Mouse (Mus musculus): Measurements from ENCODE around the gene Bnip3.

Gene Bnip3

DNA sequence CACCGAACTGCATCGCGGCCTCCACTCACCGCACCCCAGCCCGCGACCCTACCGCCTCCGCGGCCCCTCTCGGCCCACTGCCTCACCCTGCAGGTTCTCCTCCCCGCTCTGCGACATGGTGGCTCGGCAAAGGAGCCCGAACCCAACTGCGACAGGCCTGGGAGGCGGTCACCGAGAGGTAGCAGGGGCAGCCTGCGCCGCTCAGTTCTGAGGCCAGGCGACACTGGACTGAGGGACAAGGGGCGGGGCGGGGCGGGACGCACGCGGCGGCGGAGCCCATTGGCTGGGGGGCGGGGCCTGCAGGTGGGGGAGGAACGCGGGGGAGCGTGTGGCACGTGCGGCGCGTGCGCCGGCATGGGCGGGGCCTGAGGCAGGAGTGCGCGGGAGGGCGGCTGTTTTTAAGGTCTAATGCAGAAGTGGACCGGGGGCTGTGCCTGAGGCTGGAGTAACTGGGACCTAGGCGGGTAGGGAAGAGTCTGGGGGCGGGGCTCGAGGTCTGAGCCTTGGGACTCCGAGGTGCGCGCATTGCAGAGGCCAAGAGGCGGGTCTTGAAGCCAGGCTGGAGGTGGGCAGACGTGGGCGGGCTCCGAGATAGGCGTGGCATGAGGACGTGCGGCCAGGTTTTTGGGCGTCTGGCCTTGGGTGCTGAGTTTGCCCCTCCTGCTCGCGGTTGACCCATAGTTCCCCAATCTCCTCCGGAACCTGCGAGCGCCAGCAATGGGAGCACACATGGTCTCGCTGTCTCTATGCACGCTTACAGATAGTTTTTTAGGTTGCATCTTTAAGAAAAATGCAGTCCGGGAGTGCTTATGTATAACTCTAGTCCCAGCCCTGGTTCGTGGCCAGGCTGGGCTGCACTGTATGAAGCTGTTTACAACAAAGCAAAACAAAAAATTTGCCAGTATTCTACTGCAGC lies at the start of gene Bnip3:
Gene Bnip3 (minus strand): TSS at position 243 of the 916 bp plus-strand sequence.
- peak; percentile 83 to 84 for DNase-seq (ENCODE audit: low spot score in 2 of 2)

- no peak for DNase-seq (ENCODE audit: low spot score in 2 of 2)
Measured at GRCm38 (mm10) chr7:138957106-138957505, 47.8 kb upstream of the Bnip3 start.

DNA sequence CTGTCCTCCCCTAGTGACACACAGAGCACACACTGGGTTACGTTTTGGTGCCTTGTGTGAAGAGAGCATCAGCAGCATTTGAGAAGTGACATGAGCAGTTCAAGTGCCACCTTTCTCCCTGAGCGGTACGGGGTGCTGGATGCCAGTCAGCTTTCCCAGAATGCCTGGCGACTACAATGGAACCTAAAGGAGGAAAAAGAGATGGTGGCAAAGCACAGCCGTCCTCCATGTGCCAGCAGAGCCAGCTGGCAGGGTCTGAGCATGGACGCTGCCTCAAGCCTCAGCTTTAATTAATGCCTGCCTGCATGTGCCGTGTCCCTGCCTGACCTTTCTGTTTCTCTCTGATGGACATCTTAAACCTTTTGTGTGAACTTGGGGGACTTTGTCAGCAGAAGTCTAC lies 46.5 kb upstream of the Bnip3 start:
- no peak for DNase-seq (ENCODE audit: low spot score in 2 of 2)

DNA sequence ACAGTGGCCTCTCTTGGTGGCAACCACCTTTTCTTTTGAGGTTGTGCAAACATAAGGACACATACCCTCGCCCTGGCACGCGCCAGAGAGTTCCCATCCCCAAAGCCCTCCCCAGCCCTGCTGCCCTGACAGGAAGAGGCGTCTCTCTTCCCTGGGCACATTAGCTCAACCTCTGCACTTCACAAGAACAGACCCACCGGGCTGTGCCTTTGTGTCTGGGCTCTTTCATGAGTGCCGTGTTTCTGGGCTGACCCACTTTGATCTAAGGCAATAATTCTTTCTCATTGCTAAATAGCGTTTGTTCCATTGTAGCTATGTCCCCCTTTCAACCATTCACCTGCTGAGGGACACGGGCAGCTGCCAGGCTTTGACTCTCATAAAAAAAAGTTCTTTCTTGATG lies 39.0 kb upstream of the Bnip3 start:
- DNase-seq (ENCODE audit: low spot score in 2 of 2): no peak

GRCm38 (mm10) chr7:138947741-138948140 lies 38.4 kb upstream of the Bnip3 start:
- no peak for DNase-seq (ENCODE audit: low spot score in 2 of 2)

DNA sequence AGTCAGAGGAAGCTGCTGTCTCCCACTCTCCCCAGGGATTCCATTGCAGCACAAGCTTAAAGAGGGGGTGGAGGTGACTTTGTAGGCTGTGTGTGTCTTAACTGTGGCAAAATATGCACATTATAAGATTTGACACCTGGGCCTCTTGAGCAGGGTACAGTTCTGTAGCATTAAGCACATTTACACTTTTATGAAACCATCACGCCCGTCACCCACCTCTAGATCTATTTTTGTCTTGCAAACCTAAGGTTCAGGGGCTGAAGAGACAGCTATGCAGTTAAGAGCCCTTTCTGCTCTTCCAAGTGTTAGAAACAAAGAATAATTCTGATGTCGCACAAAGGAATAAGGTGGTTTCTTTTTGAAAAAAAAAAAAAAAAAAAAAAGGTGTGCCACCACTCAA lies 36.3 kb upstream of the Bnip3 start:
- no peak for DNase-seq (ENCODE audit: low spot score in 2 of 2)

- DNase-seq (ENCODE audit: low spot score in 2 of 2): no peak
Measured at GRCm38 (mm10) chr7:138942301-138942700, 33.0 kb upstream of the Bnip3 start.

- no peak for DNase-seq (ENCODE audit: low spot score in 2 of 2)
Measured at GRCm38 (mm10) chr7:138941571-138941970, 32.3 kb upstream of the Bnip3 start.

- no peak for DNase-seq (ENCODE audit: low spot score in 2 of 2)
Measured at GRCm38 (mm10) chr7:138940612-138941461, 31.5 kb upstream of the Bnip3 start, which contains the start of gene Jakmip3. Jakmip3 (plus strand) TSS chr7:138940730.

- DNase-seq (ENCODE audit: low spot score in 2 of 2): no peak
Measured at GRCm38 (mm10) chr7:138940256-138940611, 30.9 kb upstream of the Bnip3 start.

- no peak for DNase-seq (ENCODE audit: low spot score in 2 of 2)
Measured at GRCm38 (mm10) chr7:138938991-138939390, 29.7 kb upstream of the Bnip3 start.

GRCm38 (mm10) chr7:138934523-138934922 lies 25.2 kb upstream of the Bnip3 start:
- DNase-seq (ENCODE audit: low spot score in 2 of 2): no peak

DNA sequence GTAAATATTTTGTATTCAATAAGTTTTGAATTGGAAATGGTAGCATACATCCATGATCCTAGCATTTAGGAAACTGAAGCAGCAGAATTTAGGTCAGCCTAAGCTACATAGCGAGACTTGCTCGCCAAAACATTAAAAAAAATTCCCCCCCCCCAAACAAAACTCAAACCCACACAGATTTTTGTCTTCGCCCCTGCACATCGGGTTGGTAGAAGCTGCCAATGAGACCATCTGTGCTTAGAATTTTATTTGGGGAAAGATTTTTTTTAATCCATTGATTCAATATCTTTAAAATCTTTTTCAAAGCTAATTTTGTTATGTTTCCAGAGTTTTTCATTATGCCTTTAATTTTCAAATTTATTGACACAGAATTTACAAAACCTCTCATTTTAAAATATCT lies 19.1 kb upstream of the Bnip3 start:
- DNase-seq (ENCODE audit: low spot score in 2 of 2): no peak

DNA sequence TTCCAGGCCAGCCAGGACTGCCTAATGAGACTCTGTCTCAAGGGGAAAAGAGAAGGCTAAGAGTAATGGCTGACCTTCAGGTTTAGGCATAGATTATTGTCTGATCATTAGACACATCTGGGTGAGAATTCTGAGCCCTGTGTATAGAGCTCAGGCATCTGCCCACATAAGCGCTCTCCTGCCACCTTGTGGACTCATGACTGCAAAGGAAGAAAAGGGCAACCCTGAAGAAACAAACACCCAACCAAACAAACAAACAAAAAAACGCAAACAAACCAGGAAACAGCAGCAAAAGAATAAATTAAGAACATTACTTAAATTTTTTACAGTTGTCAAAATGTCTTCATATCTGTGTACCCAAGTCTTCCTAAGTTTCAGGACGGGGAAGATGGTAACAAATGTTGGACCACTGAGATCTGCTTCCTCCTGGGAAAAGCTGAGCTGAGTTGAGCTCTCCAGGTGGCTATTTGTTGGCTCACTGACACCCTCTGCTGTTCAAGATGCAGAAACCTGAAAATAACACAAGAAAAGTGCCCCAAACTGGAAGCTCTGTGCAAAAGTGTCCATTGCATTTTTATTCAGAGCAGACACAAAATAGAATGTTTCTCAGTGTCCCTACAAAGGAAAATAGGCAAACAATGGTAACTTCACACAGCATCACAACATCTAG lies 14.6 kb upstream of the Bnip3 start:
- no peak for DNase-seq (ENCODE audit: low spot score in 2 of 2)

- no peak for DNase-seq (ENCODE audit: low spot score in 2 of 2)
Measured at GRCm38 (mm10) chr7:138921611-138922010, 12.3 kb upstream of the Bnip3 start.

DNA sequence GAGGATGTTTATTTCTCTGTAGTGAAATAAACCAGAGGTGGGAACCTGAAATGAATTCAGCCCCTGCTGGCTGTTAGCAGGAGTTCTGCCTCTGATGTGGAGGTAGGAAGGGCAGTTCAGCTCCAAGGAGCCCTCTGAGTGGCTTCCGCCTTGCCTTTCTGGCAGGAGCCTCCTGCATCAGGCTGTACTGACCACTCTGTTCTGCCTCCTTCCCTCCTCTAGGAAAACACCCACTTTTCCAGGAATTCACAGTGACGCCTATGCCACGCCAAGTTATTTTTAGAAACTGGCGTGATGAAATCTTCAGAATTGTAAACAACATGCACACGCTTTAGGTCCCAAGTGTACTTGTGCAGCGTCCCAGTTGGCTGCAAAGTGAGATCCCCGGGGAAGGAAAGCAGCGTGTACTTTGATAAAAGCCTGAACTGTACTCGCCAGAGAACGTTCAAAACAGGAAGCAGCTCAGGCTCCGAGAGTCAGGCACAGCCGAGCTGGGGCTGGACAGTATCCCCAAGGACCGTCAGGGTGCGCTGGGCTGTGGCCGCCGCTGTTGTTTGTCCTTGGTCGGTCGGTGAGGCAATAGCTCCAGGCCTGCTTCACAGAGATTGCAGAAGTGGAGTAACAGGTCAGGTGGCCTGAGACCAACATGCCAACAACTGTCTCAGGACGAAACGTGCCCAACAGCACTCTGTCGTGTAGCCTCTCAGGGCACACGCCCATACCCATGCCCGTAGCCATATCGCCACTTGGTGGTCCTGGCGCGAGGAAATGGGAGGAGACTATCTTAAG lies 10.0 kb upstream of the Bnip3 start:
- DNase-seq (ENCODE audit: low spot score in 2 of 2): peak; percentile 65 to 84

DNA sequence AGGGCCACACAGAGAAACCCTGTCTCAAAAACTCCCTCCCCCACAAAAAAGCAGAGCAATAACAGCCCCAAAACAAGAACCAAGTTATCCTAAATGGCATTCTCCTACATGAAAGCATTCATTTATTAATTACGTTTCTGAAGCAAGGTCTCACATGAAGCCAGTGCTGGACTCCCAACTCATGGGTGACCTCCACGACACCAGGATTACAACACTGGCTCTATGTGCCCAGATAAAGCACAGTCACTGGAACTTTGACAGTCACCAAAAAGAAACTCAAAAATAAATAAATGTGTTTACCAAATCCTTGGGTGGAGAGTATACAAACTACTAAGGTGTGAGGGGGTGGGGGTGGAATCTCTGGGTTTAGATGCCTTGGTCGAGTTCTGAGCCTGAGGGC lies 4.3 kb upstream of the Bnip3 start:
- DNase-seq (ENCODE audit: low spot score in 2 of 2): no peak

DNA sequence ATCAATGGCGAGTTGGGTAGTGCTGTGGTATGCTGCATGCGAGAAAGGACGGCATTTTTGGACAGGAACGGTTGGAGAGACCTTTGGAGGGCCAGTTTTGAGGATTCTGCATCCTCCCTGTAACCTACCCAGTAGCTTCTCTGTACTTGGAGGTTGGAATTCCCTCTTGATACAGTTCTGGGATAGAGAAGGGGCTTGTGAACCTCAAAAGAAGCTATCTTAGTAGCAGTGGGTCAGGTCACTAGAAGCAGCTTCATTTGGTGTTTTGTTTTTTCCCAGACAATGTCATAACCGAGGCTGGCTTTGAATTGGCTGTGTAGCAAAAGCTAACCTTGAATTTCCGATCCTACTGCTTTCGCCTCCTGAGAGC lies 859 bp upstream of the Bnip3 start:
- DNase-seq (ENCODE audit: low spot score in 2 of 2): no peak

DNA sequence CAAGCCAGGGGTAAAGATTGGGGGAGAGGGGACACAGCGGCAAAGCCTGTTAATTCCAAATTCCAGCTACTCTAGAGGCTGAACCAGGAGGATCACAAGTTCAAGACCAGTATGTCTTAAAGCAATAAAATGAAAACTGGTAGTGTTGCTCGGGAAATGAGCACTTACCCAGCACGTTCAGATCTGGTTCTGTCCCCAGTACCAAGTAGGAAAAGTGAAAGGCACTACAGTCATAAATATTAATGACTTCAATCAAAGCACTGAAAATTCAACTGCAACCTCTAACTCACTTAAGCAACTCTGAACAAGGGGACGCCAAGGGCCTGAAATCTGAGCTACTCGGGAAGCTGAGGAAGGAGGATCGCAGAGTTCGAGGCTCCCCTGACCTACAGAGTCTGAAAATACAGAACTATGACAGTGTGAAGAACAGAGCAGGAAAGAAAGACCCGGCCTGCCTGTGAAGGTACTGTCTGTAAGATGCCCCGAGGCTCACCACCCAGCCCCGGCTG lies 497 bp downstream of the Bnip3 start:
- no peak for DNase-seq (ENCODE audit: low spot score in 2 of 2)

DNA sequence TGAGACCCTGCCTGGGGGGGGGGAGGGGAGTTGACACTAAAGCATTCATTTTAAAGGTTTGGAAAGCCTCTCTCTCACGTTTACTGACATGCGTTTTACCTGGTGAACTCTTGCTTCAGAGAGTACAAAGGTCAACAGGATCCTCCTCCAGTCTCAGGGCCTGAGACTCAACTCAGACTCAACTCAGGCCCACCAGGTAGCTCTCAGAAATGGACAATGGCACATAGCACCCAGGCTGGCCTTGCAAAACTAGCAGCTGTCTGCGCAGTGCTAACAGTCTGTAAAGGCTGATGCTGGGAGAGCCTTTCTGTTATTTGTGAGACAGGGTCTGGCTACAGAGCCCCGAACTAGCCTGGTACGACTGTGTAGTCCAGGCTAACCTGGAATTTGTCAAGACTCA lies 1.3 kb downstream of the Bnip3 start:
- DNase-seq (ENCODE audit: low spot score in 2 of 2): no peak

GRCm38 (mm10) chr7:138907043-138907442 lies 2.3 kb downstream of the Bnip3 start:
- DNase-seq (ENCODE audit: low spot score in 2 of 2): peak; percentile 16 to 56
